Mouse (Mus musculus): Measurements from ENCODE around the gene Kidins220. TPM values are rescaled to one million over a fixed set of nuclear protein-coding genes. Genes with fewer than 3 reads are reported as not detected.

The Kidins220 gene
- 7.2 and 13.8 TPM in 2 replicates for polyA plus RNA-seq (2012; ENCODE audit: insufficient read depth, low replicate concordance)

- no peak for TF ChIP-seq FLI1 (IDR thresholded peaks at IDR 0.05; ENCODE audit: low read length)
- TF ChIP-seq GATA1 (IDR thresholded peaks at IDR 0.05; ENCODE audit: borderline replicate concordance, low read length): no peak
These were observed at the start of gene Kidins220 for GRCm38 (mm10) chr12:24974446-24975114. TSS of gene Kidins220 (plus strand) at chr12:24974925.

GRCm38 (mm10) chr12:24925276-24925675 lies 49.4 kb upstream of the Kidins220 start:
- Histone ChIP-seq H3K4me1 (peaks cover 33% of the 10 kb centered on the region), H3K9me3 (no peaks in the 10 kb centered on the region), H3K4me3 (replicated peaks) (no peak overlapping the region), H3K36me3 (replicated peaks; ENCODE audit: low read length) (peaks cover 15% of the 10 kb centered on the region), H3K27me3 (replicated peaks) (no peaks in the 10 kb centered on the region)
- no peak for TF ChIP-seq FLI1 (IDR thresholded peaks at IDR 0.05; ENCODE audit: low read length)
- TF ChIP-seq GATA1 (IDR thresholded peaks at IDR 0.05; ENCODE audit: borderline replicate concordance, low read length): no peak

More at GRCm38 (mm10) chr12:24974446-24975114, at the start of gene Kidins220:
- Histone ChIP-seq H3K4me3 (replicated peaks) (peak within 1 kb of the TSS; percentile 100), H3K4me1 (peaks cover 44% of the 10 kb centered on the region), H3K9me3 (no peaks in the 10 kb centered on the region), H3K36me3 (replicated peaks; ENCODE audit: low read length) (peaks cover 23% of the 10 kb centered on the region), H3K27me3 (replicated peaks) (no peaks in the 10 kb centered on the region)

- TF ChIP-seq GATA1 (IDR thresholded peaks at IDR 0.05; ENCODE audit: borderline replicate concordance, low read length): no peak
- no peak for TF ChIP-seq FLI1 (IDR thresholded peaks at IDR 0.05; ENCODE audit: low read length)
- no peaks in the 10 kb centered on the region for H3K9me3 ChIP-seq
- H3K4me3 ChIP-seq (replicated peaks): no peak overlapping the region
- H3K4me1 ChIP-seq: peaks cover 36% of the 10 kb centered on the region
- no peaks in the 10 kb centered on the region for H3K27me3 ChIP-seq (replicated peaks)
- H3K36me3 ChIP-seq (replicated peaks; ENCODE audit: low read length): peaks cover 15% of the 10 kb centered on the region
These were observed 49.0 kb upstream of the Kidins220 start for GRCm38 (mm10) chr12:24925684-24926083.

- Histone ChIP-seq H3K4me3 (replicated peaks) (no peak overlapping the region), H3K36me3 (replicated peaks; ENCODE audit: low read length) (peaks cover 21% of the 10 kb centered on the region), H3K9me3 (no peaks in the 10 kb centered on the region), H3K27me3 (replicated peaks) (no peaks in the 10 kb centered on the region), H3K4me1 (peaks cover 26% of the 10 kb centered on the region)
- TF ChIP-seq GATA1 (IDR thresholded peaks at IDR 0.05; ENCODE audit: borderline replicate concordance, low read length): no peak
- TF ChIP-seq FLI1 (IDR thresholded peaks at IDR 0.05; ENCODE audit: low read length): no peak
These were observed 46.5 kb upstream of the Kidins220 start for GRCm38 (mm10) chr12:24928051-24928748.

GRCm38 (mm10) chr12:24929043-24929442 lies 45.7 kb upstream of the Kidins220 start:
- peaks cover 21% of the 10 kb centered on the region for H3K36me3 ChIP-seq (replicated peaks; ENCODE audit: low read length)
- no peaks in the 10 kb centered on the region for H3K9me3 ChIP-seq
- TF ChIP-seq FLI1 (IDR thresholded peaks at IDR 0.05; ENCODE audit: low read length) (no peak), GATA1 (IDR thresholded peaks at IDR 0.05; ENCODE audit: borderline replicate concordance, low read length) (no peak)
- no peaks in the 10 kb centered on the region for H3K27me3 ChIP-seq (replicated peaks)
- H3K4me1 ChIP-seq: peaks cover 21% of the 10 kb centered on the region
- H3K4me3 ChIP-seq (replicated peaks): no peak overlapping the region

GRCm38 (mm10) chr12:24930760-24931159 lies 44.0 kb upstream of the Kidins220 start:
- no peaks in the 10 kb centered on the region for H3K27me3 ChIP-seq (replicated peaks)
- no peak overlapping the region for H3K4me3 ChIP-seq (replicated peaks)
- peaks cover 25% of the 10 kb centered on the region for H3K36me3 ChIP-seq (replicated peaks; ENCODE audit: low read length)
- H3K4me1 ChIP-seq: peaks cover 18% of the 10 kb centered on the region
- TF ChIP-seq GATA1 (IDR thresholded peaks at IDR 0.05; ENCODE audit: borderline replicate concordance, low read length): no peak
- no peak for TF ChIP-seq FLI1 (IDR thresholded peaks at IDR 0.05; ENCODE audit: low read length)
- H3K9me3 ChIP-seq: no peaks in the 10 kb centered on the region

- peaks cover 24% of the 10 kb centered on the region for H3K36me3 ChIP-seq (replicated peaks; ENCODE audit: low read length)
- H3K9me3 ChIP-seq: no peaks in the 10 kb centered on the region
- TF ChIP-seq GATA1 (IDR thresholded peaks at IDR 0.05; ENCODE audit: borderline replicate concordance, low read length): no peak
- no peak for TF ChIP-seq FLI1 (IDR thresholded peaks at IDR 0.05; ENCODE audit: low read length)
- H3K27me3 ChIP-seq (replicated peaks): no peaks in the 10 kb centered on the region
- no peak overlapping the region for H3K4me3 ChIP-seq (replicated peaks)
- peaks cover 21% of the 10 kb centered on the region for H3K4me1 ChIP-seq
These were observed 42.6 kb upstream of the Kidins220 start for GRCm38 (mm10) chr12:24932120-24932519.

GRCm38 (mm10) chr12:24933206-24933775 lies 41.4 kb upstream of the Kidins220 start:
- peaks cover 21% of the 10 kb centered on the region for H3K4me1 ChIP-seq
- no peak for TF ChIP-seq GATA1 (IDR thresholded peaks at IDR 0.05; ENCODE audit: borderline replicate concordance, low read length)
- TF ChIP-seq FLI1 (IDR thresholded peaks at IDR 0.05; ENCODE audit: low read length): no peak
- H3K9me3 ChIP-seq: no peaks in the 10 kb centered on the region
- no peak overlapping the region for H3K4me3 ChIP-seq (replicated peaks)
- no peaks in the 10 kb centered on the region for H3K27me3 ChIP-seq (replicated peaks)
- H3K36me3 ChIP-seq (replicated peaks; ENCODE audit: low read length): peaks cover 19% of the 10 kb centered on the region

- Histone ChIP-seq H3K4me1 (peaks cover 21% of the 10 kb centered on the region), H3K9me3 (no peaks in the 10 kb centered on the region), H3K4me3 (replicated peaks) (no peak overlapping the region), H3K36me3 (replicated peaks; ENCODE audit: low read length) (peaks cover 13% of the 10 kb centered on the region), H3K27me3 (replicated peaks) (no peaks in the 10 kb centered on the region)
- TF ChIP-seq FLI1 (IDR thresholded peaks at IDR 0.05; ENCODE audit: low read length) (no peak), GATA1 (IDR thresholded peaks at IDR 0.05; ENCODE audit: borderline replicate concordance, low read length) (no peak)
These were observed 40.7 kb upstream of the Kidins220 start for GRCm38 (mm10) chr12:24933996-24934395.

GRCm38 (mm10) chr12:24936281-24936680 lies 38.4 kb upstream of the Kidins220 start:
- no peak for TF ChIP-seq GATA1 (IDR thresholded peaks at IDR 0.05; ENCODE audit: borderline replicate concordance, low read length)
- TF ChIP-seq FLI1 (IDR thresholded peaks at IDR 0.05; ENCODE audit: low read length): no peak
- Histone ChIP-seq H3K27me3 (replicated peaks) (no peaks in the 10 kb centered on the region), H3K4me3 (replicated peaks) (no peak overlapping the region), H3K4me1 (peaks cover 22% of the 10 kb centered on the region), H3K9me3 (no peaks in the 10 kb centered on the region), H3K36me3 (replicated peaks; ENCODE audit: low read length) (peaks cover 28% of the 10 kb centered on the region)

All from megakaryocyte, embryonic 14.5 days (primary cell).